Mouse (Mus musculus) fat pad, adult 2 months (tissue): Measurements from ENCODE around the gene Mdc1.

Experiments
- DNase-seq: peaks from one replicate; pipeline ENCODE4 v3.0.0-alpha.2; 2011; ENCODE audit warnings: low read depth, low spot score; ENCODE audit errors: extremely low read depth

Gene Mdc1

DNA sequence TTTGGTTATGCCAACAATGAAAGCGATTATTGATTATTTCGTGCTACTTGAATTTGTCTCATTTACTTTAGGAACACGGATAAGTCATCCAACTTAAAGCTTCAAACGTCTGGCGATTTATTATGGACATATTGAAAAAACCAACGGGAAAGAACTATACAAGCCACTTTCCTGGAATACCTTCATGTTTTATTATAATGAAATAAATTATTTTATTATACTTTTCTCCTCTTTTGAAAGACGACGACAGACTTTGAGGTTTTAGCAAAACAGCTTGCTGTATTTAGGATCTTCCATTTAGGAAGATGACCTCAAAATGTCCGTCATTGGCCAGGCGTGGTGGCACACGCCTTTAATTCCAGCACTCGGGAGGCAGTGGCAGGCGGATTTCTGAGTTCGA lies 754 bp upstream of the Mdc1 start:
- no peak for DNase-seq

DNA sequence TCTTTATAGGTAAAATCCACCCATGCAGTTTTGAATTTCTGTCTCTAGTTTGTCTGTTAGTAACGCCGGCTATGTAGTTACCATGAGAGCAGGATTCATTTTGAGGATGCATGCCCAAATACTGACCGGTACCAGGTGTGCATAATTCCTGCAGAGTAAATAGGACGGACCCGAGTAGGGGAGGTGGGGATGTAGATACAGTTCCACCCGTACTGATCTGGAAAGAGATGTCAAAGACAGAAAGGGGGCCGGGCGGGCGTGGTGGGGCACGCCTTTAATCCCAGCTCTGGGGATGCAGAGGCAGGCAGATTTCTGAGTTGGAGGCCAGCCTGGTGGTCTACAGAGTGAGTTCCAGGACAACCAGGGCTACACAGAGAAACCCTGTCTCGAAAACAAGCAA lies 691 bp downstream of the Mdc1 start:
- no peak for DNase-seq

DNA sequence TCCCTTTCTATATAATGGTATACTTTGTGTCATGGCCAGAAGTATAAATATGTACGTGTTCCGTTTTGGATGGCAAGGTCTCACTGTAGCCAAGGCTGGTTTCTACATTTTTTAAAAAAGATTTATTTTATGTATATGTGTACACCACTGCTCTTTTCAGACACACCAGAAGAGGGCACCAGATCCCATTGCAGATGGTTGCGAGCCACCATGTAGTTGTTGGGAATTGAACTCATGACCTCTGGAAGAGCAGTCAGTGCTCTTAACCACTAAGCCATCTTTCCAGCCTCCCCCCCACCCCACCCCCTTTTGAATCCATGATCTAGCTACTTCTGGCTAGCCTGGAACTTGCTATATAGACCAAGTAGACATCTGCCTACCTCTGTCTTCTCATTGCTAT lies 2.2 kb downstream of the Mdc1 start:
- no peak for DNase-seq

DNA sequence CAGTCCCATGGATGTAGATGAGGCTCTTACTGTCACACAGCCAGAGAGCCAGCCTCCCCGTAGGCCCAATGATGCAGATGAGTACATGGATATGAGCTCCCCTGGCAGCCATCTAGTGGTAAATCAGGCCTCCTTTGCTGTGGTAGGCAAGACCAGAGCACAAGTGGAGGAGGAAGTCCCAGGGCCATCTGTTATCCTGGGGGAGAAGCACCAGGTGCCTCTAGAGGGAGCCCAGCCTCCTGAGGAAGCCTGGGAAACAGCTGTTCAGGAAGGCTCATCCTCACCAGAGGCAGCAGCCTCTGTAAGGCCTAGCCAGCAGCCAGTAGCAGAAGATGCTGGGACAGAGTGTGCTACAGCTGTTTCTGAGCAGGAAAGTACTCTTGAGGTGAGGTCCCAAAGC lies 6.8 kb downstream of the Mdc1 start:
- DNase-seq, result no peak

DNA sequence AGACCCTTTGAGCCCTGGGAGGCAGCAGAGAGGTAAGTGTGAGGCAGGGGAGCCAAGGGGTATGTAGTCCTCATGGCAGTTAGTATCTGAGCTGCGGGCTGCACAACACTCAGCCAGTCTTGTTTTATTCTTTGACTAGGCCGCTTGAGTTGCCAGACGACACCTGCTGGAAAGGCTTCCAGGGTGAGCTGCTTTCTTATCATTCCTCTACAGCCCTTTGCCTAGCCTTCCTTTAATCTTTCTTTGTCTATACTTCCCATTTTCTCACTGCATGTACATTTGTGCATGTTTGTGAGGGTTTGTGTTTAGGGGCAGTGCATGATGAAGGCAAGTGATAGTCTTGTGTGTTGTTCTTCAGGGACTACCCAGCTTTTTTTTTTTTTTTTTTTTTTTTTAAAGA lies 9.7 kb downstream of the Mdc1 start:
- no peak for DNase-seq

DNA sequence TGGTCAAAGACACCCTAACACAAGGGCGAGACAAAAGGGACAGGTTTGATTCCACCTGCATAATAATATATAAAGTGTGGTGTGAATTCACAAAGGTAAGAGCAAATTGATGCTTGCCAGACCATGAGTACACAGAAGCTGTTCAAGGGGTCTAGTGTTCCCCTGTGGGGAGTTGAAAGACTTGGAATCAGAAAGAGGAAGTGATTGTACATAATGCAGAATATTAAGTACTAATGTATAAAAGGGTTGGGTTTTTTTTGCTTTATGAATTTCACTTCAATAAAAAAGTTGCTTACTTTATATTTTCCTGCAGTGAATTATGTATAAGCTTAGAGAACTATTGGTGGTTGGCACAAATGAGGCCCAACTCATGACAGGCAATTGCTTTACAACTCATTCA lies 18.1 kb downstream of the Mdc1 start:
- DNase-seq, result no peak

DNA sequence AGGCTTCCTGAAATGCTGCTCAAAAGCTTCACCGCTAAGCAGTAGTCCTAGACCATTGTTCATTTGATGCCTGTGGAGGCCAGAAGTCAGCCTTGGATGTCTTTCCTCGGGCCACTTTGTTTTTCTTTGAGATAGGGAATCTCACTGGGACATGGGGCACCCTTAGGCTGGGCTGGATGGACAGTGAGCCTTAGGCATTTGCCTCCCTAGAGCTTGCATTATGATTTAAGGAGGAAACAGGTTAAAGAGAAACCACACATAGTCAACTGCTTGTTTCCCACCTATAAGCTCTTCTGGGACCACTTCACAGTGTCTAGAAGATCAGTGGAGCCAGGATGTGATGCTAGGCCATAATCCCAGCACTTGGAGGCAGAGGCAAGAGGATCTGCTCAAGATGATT lies 18.5 kb downstream of the Mdc1 start:
- no peak for DNase-seq

DNA sequence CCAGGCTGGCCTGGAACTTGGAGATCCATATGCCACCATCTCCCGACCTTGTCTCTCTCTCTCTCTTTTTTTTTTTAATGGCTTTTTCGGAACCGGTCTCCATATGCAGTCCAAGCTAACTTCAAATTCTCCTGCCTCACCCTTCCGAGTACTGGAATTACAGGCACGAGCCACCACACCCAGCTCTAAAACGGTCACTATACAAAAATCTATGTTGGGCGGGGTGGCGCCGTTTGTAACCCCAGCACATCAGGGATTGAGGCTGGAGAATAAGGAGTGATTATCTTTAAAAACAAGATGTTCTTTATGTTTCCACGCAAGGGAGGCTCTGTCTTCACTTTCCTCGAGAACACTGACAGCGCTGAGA lies 19.5 kb downstream of the Mdc1 start:
- no peak for DNase-seq

DNA sequence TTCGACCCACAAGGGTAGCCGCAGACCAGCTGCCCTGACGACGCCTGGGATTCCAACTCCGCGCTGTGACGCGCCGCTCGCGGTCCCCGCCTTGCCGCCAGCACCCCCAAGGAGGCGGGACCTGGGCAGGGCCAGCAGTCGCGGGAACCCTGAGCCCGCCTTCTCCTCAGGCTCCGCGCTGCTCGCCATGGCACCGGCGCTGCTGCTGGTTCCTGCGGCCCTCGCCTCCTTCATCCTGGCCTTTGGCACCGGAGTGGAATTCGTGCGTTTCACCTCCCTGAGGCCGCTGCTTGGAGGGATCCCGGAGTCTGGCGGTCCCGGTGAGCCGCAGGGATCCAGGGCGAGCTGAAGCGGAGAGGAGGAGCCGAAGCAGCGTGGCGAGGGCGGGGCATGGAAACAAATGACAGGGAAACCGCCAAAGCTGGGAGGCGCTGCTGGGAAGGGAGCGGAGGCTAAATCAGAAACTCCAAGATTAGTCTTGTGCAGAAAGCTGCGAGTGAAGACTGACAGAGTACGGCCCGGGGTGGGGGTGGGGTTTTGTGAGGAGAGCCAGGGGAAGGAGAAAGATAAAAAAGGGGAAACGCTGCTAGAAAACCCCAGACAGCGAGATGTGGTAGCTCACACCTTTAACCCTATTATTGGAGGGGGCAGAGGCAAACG lies 20.0 kb downstream of the Mdc1 start, which contains the start of gene Nrm:
Nrm (plus strand) TSS at position 121 of the 660 bp plus-strand sequence.
- no peak for DNase-seq

DNA sequence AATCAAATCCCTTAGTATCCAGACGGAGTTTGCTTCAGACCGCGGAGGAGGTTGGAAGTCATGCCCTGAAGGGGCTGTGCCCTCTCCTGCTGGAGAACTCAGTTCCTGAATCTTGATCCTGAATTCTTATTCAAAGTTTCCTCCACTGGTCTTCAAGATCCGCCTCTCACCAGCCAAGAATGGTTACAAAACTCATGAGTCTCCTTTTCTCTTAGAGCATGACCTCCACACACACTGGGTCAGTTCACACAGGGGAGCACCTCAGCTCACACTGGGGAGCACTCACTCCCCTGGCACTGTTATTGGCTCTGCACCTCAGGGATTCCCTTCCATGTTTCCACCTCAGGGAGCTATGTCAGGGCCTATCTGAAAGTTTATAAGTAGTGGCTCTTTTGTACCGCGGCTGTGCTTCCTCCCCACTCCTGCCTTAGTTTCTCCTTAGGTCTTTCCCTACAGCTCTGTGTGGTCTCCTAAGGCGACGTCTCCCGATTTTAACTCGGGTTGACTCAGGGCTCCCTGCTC lies 23.6 kb downstream of the Mdc1 start:
- no peak for DNase-seq

DNA sequence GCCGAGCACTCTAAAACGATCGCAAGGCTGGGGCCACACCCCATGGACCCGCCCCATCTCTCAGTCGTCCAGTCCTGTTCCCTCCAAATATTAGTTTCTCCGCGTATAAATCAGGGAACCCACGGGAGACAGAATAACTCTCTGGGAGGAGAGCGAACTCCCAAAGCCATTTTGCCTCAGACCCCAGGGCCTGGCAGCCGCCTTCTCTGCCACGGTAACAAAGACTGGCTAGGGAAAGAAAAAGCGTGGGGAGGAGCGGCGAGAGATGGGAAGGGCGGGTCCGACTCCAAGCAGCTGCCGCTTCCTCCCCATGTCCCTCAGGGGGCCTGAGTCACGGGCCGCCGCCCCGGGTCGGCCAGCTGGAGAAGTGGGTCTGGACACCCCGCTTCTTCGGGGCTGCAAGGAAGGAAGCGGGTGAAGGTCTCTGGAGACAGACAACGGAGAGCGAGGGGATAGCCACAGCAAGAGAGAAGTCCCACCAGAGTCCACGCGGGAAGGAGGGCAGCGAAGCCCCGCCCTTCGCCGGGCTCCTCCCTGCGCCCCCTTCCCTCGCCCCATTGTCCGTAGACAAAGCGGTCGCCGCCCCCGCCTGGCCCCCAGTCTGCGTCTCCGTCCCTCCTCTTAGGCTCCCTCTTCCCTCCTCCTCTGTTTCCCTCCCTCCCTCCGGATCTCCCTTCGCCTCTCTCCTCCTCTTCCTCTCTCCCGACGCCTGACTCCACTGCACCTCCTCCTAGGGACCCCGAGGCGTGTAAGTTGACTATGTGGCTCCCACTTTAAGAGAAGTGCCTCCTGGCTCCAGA lies 24.4 kb downstream of the Mdc1 start, which contains the start of gene Ppp1r18:
Ppp1r18 (plus strand) TSS at position 113 of the 800 bp plus-strand sequence.
- DNase-seq, result no peak

DNA sequence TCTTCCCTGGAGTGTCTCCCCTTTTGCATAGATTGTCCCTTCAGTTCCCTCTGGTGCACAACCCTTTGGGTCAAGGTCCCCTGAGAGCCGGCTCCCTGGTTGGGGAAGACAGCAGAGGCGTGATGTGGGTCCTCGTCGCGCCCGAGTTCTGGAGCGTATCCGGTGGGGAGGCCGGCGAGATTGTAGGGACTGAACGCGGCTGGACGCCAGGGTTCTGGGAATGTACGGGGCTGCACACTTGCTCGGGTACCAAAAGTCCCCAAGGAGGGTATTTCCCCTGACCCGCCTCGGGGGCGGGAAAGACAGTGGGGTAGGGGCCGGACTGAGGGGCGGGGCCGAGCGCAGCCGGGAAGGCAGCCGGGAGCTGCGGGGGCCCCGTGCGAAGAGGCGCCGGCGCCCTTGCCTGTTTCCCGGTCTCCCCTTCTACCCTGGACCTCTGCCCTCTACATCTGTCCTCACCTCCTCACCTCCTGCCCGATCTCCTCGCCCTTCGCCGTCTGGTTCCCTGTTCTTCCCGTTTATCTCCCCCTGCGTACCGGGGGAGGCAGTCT lies 25.0 kb downstream of the Mdc1 start:
- DNase-seq, result no peak

DNA sequence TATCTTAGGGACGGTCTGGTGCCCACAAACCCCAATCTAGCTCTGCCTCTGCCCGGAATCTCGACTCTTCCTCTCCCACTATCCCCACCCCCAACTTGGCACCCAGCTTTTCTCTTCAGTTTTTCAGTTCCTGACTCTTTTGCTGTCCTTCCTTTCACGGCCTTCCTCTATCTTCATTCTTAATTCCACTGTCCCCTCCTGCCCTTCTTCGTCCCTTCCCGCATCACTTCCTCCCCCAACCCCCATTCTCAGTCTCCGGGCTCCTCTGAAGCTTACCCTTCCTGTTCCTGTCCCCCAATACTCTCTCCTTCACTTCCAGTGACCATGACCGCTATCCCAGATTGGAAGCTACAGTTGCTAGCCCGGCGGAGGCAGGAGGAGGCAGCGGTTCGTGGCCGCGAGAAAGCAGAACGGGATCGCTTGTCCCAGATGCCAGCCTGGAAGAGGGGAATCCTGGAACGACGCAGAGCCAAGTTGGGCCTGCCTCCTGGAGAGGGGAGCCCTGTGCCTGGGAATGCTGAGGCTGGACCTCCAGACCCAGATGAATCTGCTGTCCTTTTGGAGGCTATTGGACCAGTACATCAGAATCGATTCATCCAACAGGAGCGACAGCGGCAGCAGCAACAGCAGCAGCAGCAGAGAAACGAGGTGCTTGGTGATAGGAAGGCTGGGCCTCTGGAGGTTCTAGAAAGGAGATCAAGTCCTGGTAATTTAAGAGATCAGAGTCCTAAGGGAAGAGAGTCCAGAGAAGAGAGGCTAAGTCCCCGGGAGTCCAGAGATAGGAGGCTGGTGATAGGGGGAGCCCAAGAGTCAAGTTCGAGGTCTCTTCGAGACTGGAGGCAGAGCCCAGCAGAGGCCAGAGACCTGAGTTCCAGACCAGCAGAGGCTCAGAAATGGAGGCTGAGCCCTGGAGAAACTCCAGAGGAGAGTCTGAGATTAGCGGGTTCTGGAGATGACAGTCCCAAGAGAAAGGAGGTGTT lies 25.9 kb downstream of the Mdc1 start:
- no peak for DNase-seq

DNA sequence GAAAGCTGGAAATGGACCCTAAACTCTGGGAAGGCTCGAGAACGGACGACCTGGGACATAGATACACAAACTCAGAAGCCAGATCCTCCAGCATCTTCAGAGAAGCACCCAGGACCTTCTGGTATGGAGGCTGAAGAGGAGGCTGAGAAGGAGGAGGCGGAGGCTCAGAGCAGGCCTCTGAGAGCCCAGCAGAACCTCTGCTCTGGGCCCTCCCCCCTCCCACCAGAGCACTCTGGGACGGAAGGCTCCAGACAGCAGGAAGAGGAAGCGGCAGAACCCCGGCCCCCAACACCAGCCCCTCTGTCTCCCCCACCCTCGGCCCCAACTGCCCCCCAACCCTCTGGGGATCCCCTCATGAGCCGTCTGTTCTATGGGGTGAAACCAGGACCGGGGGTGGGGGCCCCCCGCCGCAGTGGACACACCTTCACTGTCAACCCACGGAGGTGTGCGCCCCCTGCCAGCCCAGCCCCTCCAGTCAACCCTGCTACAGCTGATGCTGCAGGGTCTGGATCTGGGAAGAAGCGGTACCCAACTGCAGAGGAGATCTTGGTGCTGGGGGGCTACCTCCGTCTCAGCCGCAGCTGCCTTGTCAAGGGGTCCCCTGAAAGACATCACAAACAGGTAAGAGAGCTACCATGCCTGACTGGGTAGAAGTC lies 27.0 kb downstream of the Mdc1 start:
- DNase-seq, result no peak

DNA sequence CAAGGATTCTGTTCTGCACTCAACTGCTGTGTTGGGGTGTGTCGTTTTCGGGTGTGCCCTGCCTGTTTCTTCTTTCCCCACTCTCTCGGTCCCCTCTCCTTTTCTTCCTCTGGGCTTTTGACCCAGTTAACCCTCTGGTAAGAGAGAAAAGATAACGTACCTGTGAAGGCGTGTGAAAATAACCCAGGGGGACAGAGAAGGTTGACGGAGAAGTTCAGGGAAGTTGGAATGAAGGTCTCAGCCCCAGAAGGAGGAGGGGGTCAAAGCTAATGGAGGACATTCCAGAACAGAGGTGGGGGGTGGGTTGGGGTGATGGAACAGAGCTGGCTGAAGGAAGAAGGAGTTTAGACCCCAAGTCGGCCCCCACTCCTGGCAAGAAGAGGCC lies 27.6 kb downstream of the Mdc1 start:
- DNase-seq, result no peak

DNA sequence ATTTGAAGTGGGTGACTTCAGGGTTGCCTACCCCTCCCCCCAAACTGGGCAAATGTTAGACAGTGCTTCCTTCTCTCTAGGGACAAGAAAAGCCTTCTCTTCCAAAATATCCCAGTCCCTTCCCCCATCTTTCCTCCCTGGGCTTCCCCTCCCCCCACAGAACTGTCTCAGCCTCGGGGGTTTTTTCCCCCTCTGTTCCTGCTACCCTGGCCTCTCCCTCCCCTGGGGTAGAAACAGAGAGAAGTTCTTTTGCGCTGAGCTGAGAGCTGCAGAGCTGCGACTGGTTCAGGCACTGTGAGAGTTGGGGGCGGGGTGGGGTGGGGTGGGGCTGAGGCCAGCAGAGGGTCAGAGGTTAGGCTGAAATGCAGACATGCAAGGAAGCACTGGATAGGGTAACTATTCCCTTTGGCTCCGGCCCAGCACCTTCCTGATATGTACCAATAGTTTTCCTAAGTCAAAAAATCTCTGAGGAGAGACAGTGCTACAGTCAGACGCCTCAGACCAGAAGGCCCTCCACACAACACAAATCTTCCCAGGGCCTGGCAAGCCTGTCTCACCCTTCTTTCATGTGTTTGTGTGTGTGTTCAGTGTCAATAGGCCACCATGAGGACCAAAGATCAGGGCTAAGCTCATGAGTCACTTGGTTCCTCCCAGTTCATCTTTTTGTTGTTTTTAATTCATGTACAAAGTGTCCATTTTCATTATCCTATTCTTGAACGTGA lies 28.2 kb downstream of the Mdc1 start:
- DNase-seq, result no peak

DNA sequence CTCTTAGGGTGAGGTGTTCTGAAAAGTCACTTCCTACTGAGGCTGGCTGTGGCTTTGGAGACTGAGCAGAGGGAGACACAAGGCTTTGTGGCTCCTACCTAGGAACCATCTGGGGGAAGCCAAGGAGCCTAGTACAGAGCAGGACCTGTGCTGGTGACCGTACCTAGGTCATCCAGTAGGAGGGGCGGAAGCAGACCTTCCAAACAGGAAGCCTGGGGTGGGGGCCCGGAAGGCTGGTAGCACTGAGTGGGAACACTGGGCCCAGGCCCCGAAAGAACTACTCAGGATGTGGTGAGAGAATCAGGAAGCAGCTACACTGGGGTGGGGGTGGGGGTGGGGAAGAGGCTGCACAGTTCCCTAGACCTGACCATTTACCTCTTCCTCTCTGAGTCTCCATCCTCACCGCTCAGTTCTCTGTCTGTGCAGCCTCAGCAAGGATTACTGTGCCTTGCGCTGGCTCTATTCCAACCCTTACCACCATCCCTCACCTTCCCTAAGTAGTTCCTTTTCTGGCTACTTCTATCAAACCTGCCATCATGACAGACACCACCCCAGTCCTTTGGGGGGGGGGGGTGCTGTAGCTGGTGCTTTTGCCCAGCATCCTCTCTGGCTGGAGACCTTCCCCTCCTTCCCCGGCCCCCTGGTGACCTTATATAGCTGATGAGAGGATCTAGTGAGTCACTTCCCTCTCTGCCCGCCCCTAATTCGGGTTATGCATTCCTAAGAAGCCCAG lies 29.0 kb downstream of the Mdc1 start:
- DNase-seq, result no peak

DNA sequence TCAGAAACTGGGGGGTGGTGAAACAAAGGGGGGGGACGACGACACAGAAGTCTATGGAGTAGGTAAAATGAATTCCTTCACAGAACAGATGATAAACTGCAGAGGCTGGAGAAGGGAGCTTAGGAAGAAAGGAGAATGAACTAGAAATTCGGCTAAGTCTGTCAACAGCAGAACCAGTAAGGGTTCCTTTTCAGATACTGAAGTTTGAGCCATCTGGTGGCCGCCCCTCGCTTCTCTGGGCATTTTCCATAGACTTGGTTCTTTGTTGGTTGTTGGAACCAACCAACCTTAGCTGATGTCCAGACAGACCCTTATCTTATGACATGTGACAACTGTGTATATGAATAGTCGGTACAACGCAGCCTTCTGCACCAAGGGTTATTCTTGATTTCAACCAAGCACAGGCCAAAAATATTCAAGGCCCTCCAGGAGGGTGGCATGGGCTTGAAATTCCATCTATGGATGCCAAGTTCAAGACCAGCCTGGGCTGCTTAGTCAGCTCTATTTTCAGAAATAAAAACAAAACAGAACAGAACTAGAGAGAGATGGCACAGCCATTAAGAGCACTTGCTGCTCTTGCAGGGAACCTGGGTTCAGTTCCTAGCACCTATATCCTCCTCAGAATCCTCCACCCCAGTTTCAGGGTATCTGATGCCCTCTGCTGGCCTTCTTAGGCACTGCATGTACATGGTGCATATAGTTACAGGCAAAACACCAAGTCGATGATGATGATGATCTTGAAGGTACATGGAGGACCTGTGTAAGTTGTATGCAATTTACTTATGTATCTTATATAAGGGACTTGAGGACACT lies 29.8 kb downstream of the Mdc1 start:
- no peak for DNase-seq
